Mouse (Mus musculus): ENCODE measurements around the gene Ndufb7.

- no peak for TF ChIP-seq ELF1 (IDR thresholded peaks at IDR 0.05; ENCODE audit: low read depth, low read length)
- no peak for TF ChIP-seq CTCF (conservative IDR thresholded peaks at IDR 0.05 in 1 of 2, IDR thresholded peaks at IDR 0.05 in 1 of 2; ENCODE audit: low read depth in 2 of 2, low read length in 2 of 2)
These were observed 11.9 kb downstream of the Ndufb7 start for GRCm38 (mm10) chr8:83578131-83579055.

Measured in CH12.LX (cell line).